Mouse (Mus musculus) thymus, adult 2 months (tissue): ENCODE measurements around the gene H2-D1. TPM values are rescaled to one million over a fixed set of nuclear protein-coding genes. Genes with fewer than 3 reads are reported as not detected.

ENCODE experiments used
- DNase-seq: peaks from one replicate; pipeline ENCODE4 v3.0.0; 2021
- H3K27ac ChIP-seq: fragments of 200-500 bp; 2 replicates; pipeline ENCODE4 v1.5.1; 2012; ENCODE audit warnings: low read length, control low read depth; ENCODE audit not compliant: control insufficient read depth, insufficient read depth
- H3K27me3 ChIP-seq: fragments of 200-500 bp; 2 replicates; pipeline ENCODE4 v1.6.1; 2012; ENCODE audit warnings: mild to moderate bottlenecking, low read length, moderate library complexity, mixed read lengths; ENCODE audit not compliant: control insufficient read depth, insufficient read depth
- H3K36me3 ChIP-seq: fragments of 200-500 bp; 2 replicates; pipeline ENCODE4 v1.6.1; 2012; ENCODE audit warnings: mild to moderate bottlenecking, low read length, moderate library complexity; ENCODE audit not compliant: control insufficient read depth, insufficient read depth
- H3K4me1 ChIP-seq: fragments of 200-500 bp; replicated peaks from 2 replicates; pipeline ENCODE4 v1.6.1; 2012; ENCODE audit warnings: low read length; ENCODE audit not compliant: control insufficient read depth, insufficient read depth
- H3K4me3 ChIP-seq: fragments of 200-500 bp; 2 replicates; pipeline ENCODE4 v1.5.1; 2012; ENCODE audit warnings: mild to moderate bottlenecking, low read length, control low read depth, moderate library complexity; ENCODE audit not compliant: control insufficient read depth, insufficient read depth
- CTCF ChIP-seq: fragments of 200-500 bp; IDR thresholded peaks from 2 replicates; pipeline ENCODE4 v1.5.1; 2012; ENCODE audit warnings: mild to moderate bottlenecking, control low read depth, low read length, moderate library complexity, borderline replicate concordance; ENCODE audit not compliant: control insufficient read depth, poor library complexity, insufficient read depth; ENCODE audit errors: extremely low read depth
- POLR2A ChIP-seq: fragments of 200-500 bp; IDR thresholded peaks from 2 replicates; pipeline ENCODE4 v1.6.1; 2012; ENCODE audit warnings: mild to moderate bottlenecking, low read length, control low read depth, moderate library complexity; ENCODE audit not compliant: control insufficient read depth, poor library complexity, insufficient read depth; ENCODE audit errors: extremely low read depth
- WGBS: fragments of 180-500 bp; shearing (Covaris S2); methylation state at CpG from one replicate; pipeline ENCODE4 v1.1.7; 2018; 5-methylcytosine and 5-hydroxymethylcytosine counted together
- polyA plus RNA-seq: library from polyadenylated mRNA; depleted of rRNA; stranded (reverse); fragments of >200 nt; gene quantifications from 2 replicates; pipeline ENCODE4 v1.2.3, GENCODE M21; 2012

Gene H2-D1
- polyA plus RNA-seq, 1 experiment: 1,061 TPM

DNA sequence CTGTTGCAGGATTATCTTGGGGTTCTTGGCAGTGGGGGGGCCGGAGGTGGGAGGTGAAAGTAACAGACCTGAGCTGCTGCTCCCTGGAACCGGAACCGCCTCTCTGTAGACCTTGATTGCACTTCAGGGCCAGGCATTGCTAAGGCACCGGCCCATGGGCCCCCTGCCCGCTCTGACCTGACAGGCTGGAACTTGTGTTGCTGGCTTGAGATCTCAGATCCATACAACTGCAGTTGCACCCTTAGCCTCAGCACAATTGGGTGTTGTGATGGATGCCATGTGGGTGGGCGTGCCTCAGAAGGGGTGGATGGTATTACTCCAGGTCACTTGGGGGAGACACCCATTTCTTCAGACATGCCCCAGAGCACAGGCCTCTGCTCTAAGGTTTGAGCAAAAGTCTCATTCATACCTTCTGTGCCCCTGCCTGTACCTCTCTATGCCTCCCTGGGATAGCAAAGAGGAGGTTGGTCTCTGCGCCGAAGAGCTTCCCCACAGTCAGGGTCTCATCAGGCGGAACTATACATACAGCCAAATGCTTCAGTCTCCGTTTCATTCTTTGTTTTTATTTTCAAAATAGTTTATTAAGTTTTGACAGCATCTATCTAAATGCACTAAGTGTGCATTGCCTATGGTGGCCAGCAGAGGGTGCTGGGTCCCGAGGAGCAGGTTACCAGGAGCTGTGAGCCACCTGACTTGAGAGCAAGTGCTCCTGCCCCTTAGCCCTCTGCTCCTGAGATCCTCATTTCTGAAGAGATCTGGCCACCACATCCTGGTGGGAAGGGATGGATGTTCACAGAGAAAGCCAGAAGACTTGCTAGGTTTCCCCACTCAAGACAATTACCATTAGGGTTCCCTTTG, 8.1 kb upstream of the H2-D1 start:
- peak; percentile 77; the same call in 1 of the 2 replicates for TF ChIP-seq CTCF
- TF ChIP-seq POLR2A: no peak
- H3K27me3 ChIP-seq: no peaks in the 10 kb centered on the region
- no peak overlapping the region for H3K27ac ChIP-seq
- WGBS: 69% methylated on average over 11 of the region's 11 CpGs
- H3K4me1 ChIP-seq: peaks cover 9% of the 10 kb centered on the region; the same call in 1 of the 2 replicates
- no peak overlapping the region for H3K4me3 ChIP-seq
- H3K36me3 ChIP-seq: peaks cover 41% of the 10 kb centered on the region
- DNase-seq: peak; percentile 82

DNA sequence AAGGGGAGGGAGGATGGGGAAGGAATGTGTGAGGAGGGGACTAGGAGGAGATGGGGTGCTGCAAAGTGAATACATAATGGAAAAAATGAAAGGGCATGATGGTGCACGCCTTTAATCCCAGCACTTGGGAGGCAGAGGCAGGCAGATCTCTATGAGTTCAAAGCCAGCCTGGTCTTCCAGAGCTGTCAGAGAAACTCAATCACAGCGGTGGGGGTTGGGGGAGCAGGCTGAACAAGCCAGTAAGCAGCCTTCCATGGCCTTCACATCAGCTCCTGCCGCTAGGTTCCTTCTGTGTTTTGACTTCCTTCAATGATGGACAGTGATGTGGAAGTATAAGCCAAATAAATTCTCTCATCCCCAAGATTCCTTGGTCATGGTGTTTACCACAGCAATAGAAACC, 7.2 kb upstream of the H2-D1 start:
- DNase-seq: no peak
- WGBS: 83% methylated on average over 3 of the region's 3 CpGs
- Histone ChIP-seq H3K27ac (no peak overlapping the region), H3K36me3 (peaks cover 33% of the 10 kb centered on the region), H3K27me3 (no peaks in the 10 kb centered on the region), H3K4me3 (no peak overlapping the region), H3K4me1 (peaks cover 9% of the 10 kb centered on the region; the same call in 1 of the 2 replicates)
- no peak for TF ChIP-seq CTCF
- no peak for TF ChIP-seq POLR2A

DNA sequence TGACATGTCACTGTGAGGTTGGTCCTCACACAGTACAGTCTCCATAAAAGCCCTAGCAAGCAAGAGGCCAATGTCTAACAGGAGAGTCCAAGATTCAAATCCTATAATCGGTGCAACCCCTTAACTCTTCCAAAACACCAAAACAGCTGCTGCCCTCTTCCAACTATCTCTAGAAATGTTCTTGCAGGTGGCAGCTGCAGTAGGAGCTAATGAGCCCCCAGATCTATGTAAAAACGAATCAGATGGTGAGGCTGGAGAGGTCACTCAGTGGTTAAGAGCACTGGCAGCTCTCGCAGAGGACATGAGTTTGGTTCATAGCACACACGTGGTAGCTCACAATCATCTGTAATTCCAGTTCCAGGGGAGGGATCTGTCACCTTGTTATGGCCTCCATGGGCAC, 6.8 kb upstream of the H2-D1 start:
- no peak for DNase-seq
- no peak for TF ChIP-seq CTCF
- Histone ChIP-seq H3K4me1 (peaks cover 9% of the 10 kb centered on the region; the same call in 1 of the 2 replicates), H3K27me3 (no peaks in the 10 kb centered on the region), H3K27ac (no peak overlapping the region), H3K4me3 (no peak overlapping the region), H3K36me3 (peaks cover 30% of the 10 kb centered on the region)
- 94% methylated on average over 4 of the region's 4 CpGs for WGBS

DNA sequence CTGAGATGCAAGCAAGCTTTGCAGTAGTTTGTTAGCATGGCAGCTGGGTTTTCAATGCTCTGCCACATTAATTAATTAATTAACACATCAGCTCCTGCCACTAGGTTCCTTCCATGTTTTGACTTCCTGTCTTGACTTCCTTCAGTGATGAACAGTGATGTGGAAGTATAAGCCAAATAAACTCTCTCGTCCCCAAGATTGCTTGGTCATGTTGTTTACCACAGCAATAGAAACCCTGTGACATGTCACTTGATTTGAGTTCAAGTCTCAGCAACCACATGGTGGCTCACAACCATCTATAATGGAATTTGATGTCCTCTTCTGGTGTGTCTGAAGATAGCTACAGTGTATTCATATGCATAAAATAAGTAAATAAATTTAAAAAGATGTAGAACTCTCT, 5.2 kb upstream of the H2-D1 start:
- peaks cover 12% of the 10 kb centered on the region for H3K4me1 ChIP-seq

DNA sequence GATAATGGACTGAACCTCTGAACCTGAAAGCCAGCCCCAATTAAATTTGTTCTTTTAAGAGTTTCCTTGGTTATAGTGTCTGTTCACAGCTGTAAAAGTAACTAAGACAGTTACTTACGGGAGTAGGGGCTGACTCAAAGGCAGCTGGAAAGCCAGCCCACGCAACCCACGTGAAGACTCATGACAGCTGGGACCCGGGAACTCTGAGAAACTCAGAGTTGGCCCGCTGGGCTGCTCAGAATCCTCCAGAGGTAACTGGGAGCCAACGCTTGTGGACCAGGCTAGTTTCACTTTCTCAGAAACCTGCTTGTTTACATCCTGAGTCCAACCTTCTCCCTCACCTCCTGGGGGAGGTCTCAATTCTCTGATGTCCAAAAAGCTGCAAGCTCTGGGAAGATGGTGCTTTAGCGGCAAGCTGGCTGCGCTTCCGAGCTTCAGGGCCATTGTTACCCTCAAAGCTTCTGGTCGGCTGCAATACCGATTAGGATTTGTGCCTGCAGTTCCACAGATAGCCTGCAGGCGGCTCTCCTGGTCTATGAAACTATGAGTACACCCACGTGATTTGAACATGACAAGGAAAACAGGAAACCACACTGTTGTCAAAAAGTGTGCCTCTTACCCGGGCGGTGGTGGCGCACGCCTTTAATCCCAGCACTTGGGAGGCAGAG, 4.6 kb upstream of the H2-D1 start:
- DNase-seq: peak; percentile 97
- WGBS: 1% methylated on average over 17 of the region's 17 CpGs
- H3K4me3 ChIP-seq: peak overlapping the region; percentile 64
- H3K27me3 ChIP-seq: no peaks in the 10 kb centered on the region
- TF ChIP-seq CTCF (peak; percentile 74; the same call in 1 of the 2 replicates), POLR2A (no peak)
- H3K4me1 ChIP-seq: peaks cover 12% of the 10 kb centered on the region
- peaks cover 10% of the 10 kb centered on the region for H3K36me3 ChIP-seq
- peak overlapping the region; percentile 74; the same call in 1 of the 2 replicates for H3K27ac ChIP-seq

More for the DNA sequence above, 5.2 kb upstream of the H2-D1 start:
- H3K36me3 ChIP-seq: peaks cover 16% of the 10 kb centered on the region
- no peak overlapping the region for H3K27ac ChIP-seq
- TF ChIP-seq CTCF (no peak), POLR2A (no peak)
- no peaks in the 10 kb centered on the region for H3K27me3 ChIP-seq
- H3K4me3 ChIP-seq: no peak overlapping the region
- DNase-seq: no peak
- 18% methylated on average over 1 of the region's 1 CpGs for WGBS
